9 mouse cellular contexts compared by ENCODE assay signal in the genomic region with DNA sequence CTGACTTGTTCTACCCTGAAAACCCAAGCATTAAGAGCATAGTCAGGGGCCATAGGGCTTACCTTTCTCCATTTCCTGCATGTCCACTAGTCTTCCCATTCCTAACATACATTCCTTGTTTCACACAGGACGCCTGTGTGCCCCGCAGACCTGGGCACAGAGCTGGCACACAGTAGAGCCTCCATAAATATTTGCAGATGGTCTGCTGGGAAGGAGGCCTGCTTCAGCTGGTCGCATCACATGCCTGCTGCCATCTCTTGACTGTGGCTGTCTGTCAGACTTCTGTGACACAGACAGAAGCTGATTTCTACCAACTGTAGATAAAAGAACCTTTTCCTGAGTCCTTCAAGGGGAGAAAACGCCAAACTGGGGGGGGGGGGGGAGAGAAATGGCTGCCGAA.
DNase-seq lines count a peak whose midpoint lies in the region; ATAC-seq and TF ChIP-seq lines count a peak whose summit lies in the region.
"Had no signal": no experiment of that assay in that cellular context is flagged by ENCODE, and none has a peak within 500 bp of the region (broad histone marks: within the 10 kb centered on the region; RNA-seq: fewer than 3 reads in every experiment).

No protein-coding gene starts in this region.

- no peaks in the 10 kb centered on the region for H3K9me3 ChIP-seq in kidney, embryonic 16.5 days (ENCODE audit: low read length)
- H3K9me3 ChIP-seq in embryonic facial prominence, embryonic 12.5 days, result no peaks in the 10 kb centered on the region
- no peaks in the 10 kb centered on the region for H3K9me3 ChIP-seq in limb, embryonic 14.5 days (ENCODE audit: control insufficient read depth, low read length)
- H3K9me3 ChIP-seq: G1E had no signal

- DNase-seq in kidney, adult 2 months, result no peak
- peak; percentile 43 for DNase-seq in cerebellum, adult 11 months
- DNase-seq in limb, embryonic 14.5 days (ENCODE audit: low spot score), result no peak
- no peak for DNase-seq in retina, postnatal 1 day
- DNase-seq in kidney, postnatal 14 days, result no peak

- no peak for TF ChIP-seq POLR2A in kidney, adult 2 months (IDR thresholded peaks at IDR 0.05; ENCODE audit: low read depth, low read length)
- TF ChIP-seq POLR2A in limb, embryonic 14.5 days (IDR thresholded peaks at IDR 0.05; ENCODE audit: borderline replicate concordance, extremely low read depth, insufficient read depth, insufficient read length), result no peak

- no peaks in the 10 kb centered on the region for H3K36me3 ChIP-seq in kidney, embryonic 16.5 days (ENCODE audit: insufficient read depth, low read length)
- H3K36me3 ChIP-seq in kidney, adult 2 months (ENCODE audit: control insufficient read depth, insufficient read depth, low read length), result no peaks in the 10 kb centered on the region
- H3K36me3 ChIP-seq in embryonic facial prominence, embryonic 12.5 days, result no peaks in the 10 kb centered on the region
- no peaks in the 10 kb centered on the region for H3K36me3 ChIP-seq in limb, embryonic 14.5 days (ENCODE audit: control insufficient read depth, insufficient read depth, low read length)
- H3K36me3 ChIP-seq: G1E had no signal

- ATAC-seq in kidney, embryonic 16.5 days (ENCODE audit: low FRiP score, low TSS enrichment), result no peak
- ATAC-seq in embryonic facial prominence, embryonic 12.5 days (ENCODE audit: insufficient number of reproducible peaks, insufficient read depth, low FRiP score, low TSS enrichment), result no peak
- no peak for ATAC-seq in limb, embryonic 14.5 days (ENCODE audit: low FRiP score, low read depth)
- ATAC-seq in granulocyte monocyte progenitor cell, adult 5-6 weeks (replicated peaks; ENCODE audit: poor library complexity, severe bottlenecking), result no peak

- no peak for TF ChIP-seq CTCF in kidney, adult 2 months (conservative IDR thresholded peaks at IDR 0.05; ENCODE audit: insufficient read depth, insufficient read length, low read depth, low read length)

- no peak overlapping the region for H3K4me3 ChIP-seq in kidney, embryonic 16.5 days (ENCODE audit: low read length)
- no peak overlapping the region for H3K4me3 ChIP-seq in kidney, adult 2 months (ENCODE audit: insufficient read depth, low read depth, low read length)
- no peak overlapping the region for H3K4me3 ChIP-seq in embryonic facial prominence, embryonic 12.5 days
- H3K4me3 ChIP-seq in limb, embryonic 14.5 days (replicated peaks; ENCODE audit: low read length), result no peak overlapping the region

- no peak overlapping the region for H3K9ac ChIP-seq in kidney, embryonic 16.5 days (replicated peaks; ENCODE audit: low read length)
- H3K9ac ChIP-seq in embryonic facial prominence, embryonic 12.5 days, result no peak overlapping the region
- 0 out of 2 replicates have a peak overlapping the region, but pooled peaks have one; percentile 8 for H3K9ac ChIP-seq in limb, embryonic 14.5 days (ENCODE audit: low read depth, low read length, severe bottlenecking)

- H3K27me3 ChIP-seq in kidney, embryonic 16.5 days (ENCODE audit: insufficient read depth, low read length), result no peaks in the 10 kb centered on the region
- H3K27me3 ChIP-seq in kidney, adult 2 months (replicated peaks; ENCODE audit: control insufficient read depth, insufficient read depth, low read length), result no peaks in the 10 kb centered on the region
- H3K27me3 ChIP-seq in embryonic facial prominence, embryonic 12.5 days, result no peaks in the 10 kb centered on the region
- no peaks in the 10 kb centered on the region for H3K27me3 ChIP-seq in limb, embryonic 14.5 days (ENCODE audit: control insufficient read depth, insufficient read depth, low read length)

- H3K4me1 ChIP-seq in kidney, embryonic 16.5 days (ENCODE audit: insufficient read depth, low read length), result peaks cover 16% of the 10 kb centered on the region
- peaks cover 6% of the 10 kb centered on the region for H3K4me1 ChIP-seq in kidney, adult 2 months (ENCODE audit: control insufficient read depth, insufficient read depth, low read length)
- H3K4me1 ChIP-seq in embryonic facial prominence, embryonic 12.5 days, result peaks cover 64% of the 10 kb centered on the region
- H3K4me1 ChIP-seq in limb, embryonic 14.5 days (ENCODE audit: control insufficient read depth, insufficient read depth, low read length), result peaks cover 52% of the 10 kb centered on the region

- 69% methylated on average over 4 of the region's 5 CpGs for WGBS in kidney, embryonic 16.5 days
- 73% methylated on average over 5 of the region's 5 CpGs for WGBS in kidney, adult 2 months
- WGBS in embryonic facial prominence, embryonic 12.5 days, result 33% methylated on average over 5 of the region's 5 CpGs
- 31% methylated on average over 5 of the region's 5 CpGs for WGBS in limb, embryonic 14.5 days

- no peak overlapping the region for H3K4me2 ChIP-seq in kidney, embryonic 16.5 days (replicated peaks; ENCODE audit: low read depth, low read length)
- no peak overlapping the region for H3K4me2 ChIP-seq in embryonic facial prominence, embryonic 12.5 days (replicated peaks)
- H3K4me2 ChIP-seq in limb, embryonic 14.5 days (replicated peaks; ENCODE audit: low read depth, low read length, severe bottlenecking), result peak overlapping the region; percentile 13; the same call in 1 of the 2 replicates

- H3K27ac ChIP-seq in kidney, embryonic 16.5 days (ENCODE audit: low read length), result peak overlapping the region; percentile 56; the same call in 1 of the 2 replicates
- no peak overlapping the region for H3K27ac ChIP-seq in kidney, adult 2 months (ENCODE audit: insufficient read depth, low read depth, low read length)
- H3K27ac ChIP-seq in embryonic facial prominence, embryonic 12.5 days, result peak overlapping the region; percentile 78
- H3K27ac ChIP-seq in limb, embryonic 14.5 days (replicated peaks; ENCODE audit: low read depth, low read length), result peak overlapping the region; percentile 75
